Mouse (Mus musculus) urinary bladder, postnatal 14 days (tissue): ENCODE measurements at regions not wholly inside any gene's neighbourhood (a gene's known extent, or its start where the extent isn't known, plus 50 kb on each side); places are given as distances from the start of the nearest gene placed in this dataset.
"Not testable (repeated sequence)": the region's sequence is repeated elsewhere in the genome, so short reads cannot be mapped to it uniquely, and the experiment has no call there.

ENCODE experiments used
- DNase-seq: peaks from one replicate; pipeline ENCODE4 v3.0.0; 2021; ENCODE audit warnings: low spot score

DNA sequence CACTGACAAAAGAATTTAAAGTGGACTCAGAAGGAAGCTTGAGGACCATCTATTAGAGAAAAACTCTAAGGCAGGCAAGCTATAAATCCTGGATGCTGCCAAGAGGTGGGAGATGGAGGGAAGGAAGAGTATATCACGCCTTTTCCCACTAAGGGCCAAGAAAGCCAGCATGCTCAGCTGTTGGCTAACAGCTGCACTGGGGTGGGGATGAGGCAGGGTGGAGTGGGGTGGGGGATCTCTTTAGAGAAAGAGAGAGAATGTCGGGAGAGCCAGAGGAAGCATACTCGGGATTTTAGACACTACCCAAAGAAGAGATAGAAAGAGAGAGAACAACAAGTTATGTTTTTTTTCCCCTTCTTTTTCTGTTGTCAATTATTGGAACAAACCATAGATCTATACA, 115.2 kb upstream of the Shb start:
- DNase-seq = no peak

DNA sequence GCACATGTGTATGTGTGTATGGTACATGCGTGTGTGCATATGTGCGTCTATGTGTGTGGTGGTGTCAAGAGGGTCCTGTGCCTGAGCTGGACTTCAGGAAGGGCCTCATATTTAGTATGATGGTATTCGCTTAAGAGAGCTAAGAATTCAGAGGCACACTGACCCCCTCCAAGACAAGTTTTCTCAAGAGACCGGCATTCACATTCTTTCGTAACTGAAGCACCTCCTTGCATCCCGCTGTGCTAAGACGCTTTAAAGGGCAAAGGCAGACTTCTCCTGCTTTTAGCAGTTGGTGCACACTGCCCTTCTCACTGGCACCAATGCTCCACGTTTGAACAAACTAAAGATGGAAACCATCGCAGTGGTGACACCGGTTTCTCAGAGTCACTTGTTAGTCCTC, 110.3 kb upstream of the Shb start:
- DNase-seq = no peak

DNA sequence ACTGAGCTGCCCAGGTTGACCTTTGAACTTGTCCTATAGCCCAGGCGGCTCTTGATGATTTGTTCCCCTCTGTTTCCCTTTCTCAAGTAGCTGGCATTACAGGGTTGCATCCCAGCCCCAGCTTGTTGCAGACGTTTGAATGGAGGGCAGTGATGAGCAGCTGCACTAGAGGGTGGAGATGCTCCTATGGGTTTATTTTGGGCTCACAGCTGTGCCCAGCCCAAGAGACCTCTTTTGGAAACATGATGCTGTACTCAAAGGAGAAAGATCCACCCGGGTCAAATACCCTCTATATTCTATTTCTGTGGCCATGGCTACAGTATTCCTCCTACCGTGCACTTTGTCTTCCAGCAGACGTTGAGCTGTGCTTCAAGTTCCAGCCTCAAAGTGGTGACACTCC, 109.0 kb upstream of the Shb start:
- DNase-seq = no peak

DNA sequence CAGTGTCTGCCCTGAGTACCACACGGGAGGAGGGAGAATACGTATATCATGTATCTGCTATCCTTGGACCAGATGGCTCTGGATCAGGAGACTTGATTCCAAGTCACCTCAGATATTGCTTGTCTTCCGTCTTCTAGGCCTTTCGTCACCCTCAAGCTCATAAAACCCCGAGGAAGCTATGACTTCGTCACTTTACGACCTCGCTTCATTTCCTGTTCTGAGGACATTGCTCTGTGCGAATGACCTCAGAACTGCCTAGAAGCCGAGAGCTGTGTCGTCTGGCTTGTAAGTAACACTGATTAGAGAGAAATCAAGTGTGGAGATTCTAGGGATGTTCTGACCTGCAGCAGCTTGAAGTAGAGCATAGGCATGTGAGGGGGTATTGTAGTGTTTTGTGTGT, 108.4 kb upstream of the Shb start:
- DNase-seq = no peak

DNA sequence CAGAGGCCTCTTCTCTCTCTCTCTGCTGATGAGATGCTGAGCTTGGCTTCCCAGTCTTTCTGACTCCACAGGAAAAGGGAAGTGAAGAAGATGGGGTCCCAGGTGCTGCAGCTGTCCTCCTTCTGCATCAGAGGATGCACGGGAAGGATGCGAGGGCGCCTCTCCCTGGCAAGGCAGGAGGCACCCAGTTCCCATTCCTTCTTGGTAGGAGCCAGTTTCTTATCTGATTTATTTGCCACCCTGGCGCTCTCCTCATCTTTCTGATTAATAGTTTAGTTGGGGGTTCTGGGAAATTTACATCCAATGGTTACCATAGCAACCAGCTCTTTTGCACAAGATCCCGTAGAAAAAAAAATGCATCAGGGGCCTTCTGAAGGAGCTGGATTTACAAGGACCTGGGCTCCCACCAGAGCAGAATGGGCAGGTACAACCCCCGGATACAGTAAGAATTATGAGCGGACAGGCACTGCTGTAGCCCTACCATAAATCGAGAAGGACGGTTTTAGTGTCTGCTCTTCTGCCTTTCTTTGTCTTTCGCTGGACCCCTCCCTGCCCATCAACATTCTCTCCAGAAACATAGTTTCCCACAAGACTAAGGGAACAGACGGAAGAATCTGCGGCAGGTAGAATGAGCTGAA, 107.2 kb upstream of the Shb start:
- DNase-seq = no peak

DNA sequence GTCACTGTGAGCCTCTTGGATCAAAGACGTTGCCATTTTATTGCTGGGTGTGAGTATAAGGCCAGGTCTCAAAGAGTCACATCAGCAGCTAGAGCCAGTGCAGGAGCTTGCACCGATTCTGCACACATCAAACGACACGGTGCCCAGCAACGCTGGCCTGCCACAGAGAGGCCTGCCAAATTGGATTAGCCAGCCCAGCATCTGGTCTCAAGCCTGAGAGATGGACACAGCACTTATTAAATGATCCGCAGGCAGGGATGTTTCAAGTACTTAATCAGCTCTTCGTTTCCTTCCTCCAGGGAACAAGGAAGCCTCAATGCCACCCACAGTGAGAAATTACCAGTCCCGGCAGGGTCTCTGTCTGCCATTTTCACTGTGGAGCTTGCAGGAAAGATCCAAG, 106.1 kb upstream of the Shb start:
- no peak for DNase-seq

DNA sequence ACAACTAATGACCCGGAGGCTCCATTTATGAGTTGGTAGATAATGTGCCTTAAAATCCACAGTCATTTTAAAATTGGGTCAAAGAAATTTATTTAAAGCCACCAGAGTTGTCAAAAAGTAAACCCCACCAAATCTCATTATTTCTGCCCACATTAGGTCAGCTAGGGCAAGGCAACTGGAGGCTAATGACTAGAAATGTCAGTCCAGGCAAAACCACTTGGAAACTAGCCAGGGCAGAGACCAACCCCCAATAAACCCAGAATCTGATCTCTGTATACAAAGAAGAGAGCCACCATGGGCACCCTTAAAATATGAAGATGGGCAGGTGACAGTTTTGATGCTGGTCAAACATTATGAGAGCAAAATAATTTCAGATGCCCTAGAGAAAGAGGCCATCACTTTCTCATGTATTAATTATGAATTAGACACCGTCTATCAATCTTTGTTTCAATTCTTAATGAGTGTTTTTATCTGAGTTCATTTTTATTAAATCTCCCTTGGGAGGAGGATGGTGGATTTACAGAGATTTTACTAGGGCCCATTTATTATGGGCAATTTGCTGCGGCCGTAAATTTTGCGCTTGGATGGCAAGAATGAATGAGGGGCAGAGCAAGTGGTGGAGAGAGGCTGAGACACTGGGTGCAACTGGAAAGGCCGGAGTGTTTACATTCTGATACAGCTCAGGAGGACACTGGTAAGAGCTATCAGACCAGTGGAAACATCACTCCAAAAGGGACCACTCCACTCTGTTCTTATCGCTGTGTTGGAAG, 99.2 kb upstream of the Shb start:
- DNase-seq = no peak

DNA sequence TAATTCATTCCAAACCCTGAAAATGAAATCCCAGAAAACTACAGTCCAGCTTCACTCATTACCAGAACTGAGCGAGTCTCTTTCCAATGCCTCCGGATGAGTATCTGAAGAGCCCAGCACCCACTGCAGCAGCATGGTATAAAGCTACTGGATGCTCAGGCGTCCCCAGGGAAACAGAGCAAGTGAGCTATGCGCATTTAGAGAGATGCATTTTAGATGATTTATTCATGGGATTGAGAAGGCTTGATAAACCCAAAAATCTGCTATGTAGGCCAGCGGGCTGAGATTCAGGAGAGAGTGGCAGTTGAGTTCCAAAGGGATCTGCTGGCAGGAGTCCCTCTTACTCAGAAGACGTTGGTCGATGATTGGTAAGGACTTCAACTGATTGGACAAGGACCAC, 93.4 kb upstream of the Shb start:
- DNase-seq = no peak

DNA sequence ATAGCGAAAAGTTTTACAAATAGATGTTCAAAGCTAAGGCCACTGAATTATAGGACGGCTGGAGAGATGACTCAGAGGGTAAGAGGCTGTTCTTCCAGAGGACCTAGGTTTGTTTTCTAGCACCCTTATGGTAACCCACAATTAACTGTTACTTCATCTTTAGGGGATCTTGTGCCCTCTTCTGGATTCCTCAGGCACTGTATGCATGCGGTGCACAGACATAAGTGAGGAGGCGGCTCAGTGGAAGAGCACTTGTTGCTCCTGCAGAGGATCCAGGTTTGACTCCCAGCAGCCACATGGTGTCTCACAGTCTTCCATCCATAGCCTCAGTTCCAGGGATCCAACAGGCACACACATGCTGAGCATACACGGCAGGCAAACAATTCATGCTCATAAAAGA, 89.7 kb upstream of the Shb start:
- DNase-seq = no peak

DNA sequence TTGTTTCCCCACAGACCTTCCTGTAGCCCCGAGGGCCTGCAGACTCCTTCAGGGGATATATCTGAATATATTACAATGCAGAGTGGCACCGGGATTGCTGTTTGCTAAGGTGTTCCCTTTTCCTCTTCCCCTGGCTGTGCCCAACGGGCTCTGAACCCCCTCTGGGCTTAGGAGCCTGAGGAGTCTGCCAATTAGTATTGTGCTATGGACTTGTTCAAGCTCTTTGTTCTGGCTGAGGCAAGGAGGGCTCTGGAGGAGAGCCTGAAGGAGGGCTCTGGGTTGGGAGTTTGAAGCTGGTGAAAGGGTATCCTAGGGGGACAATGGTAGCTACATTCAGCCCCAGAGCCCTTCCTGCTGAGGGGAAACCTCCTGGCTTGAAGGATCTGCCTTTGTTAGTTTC, 84.9 kb upstream of the Shb start:
- no peak for DNase-seq

DNA sequence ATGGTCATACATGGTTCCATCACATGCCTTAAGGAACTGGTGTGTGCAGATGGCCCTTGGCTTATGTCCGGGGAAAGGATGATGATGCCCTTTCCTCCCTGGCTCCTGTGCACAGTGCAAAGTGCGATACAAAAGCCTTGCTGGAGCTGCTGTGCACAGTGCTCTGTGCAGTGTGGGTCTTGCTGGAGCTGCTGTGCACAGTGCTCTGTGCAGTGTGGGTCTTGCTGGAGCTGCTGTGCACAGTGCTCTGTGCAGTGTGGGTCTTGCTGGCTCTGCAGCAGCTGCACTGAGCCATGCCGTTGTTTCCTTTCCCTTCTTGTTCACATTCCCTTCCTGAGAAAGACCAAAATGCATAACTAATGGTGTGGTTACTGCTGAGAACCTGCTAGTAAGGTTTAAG, 81.2 kb upstream of the Shb start:
- DNase-seq = not testable (repeated sequence)

DNA sequence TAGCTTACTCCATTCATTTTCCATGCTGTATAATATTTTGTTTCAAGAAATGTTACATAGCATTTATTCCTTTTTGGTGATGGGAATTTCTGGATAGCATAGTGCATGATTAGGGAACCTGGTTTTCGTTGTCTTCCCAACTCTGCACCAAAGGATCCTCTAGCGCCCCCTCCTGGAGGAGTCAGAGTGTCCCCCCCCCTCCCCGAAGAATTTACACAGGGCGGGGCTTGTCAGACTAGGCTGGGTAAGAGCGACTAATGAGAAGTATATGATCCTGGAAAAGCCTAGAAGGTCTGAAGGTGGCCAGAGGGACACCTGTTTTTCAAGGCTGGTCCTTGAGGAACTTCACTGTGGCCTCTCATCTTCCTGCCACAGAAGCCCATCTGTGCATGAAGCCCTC, 79.9 kb upstream of the Shb start:
- peak; percentile 52 for DNase-seq

DNA sequence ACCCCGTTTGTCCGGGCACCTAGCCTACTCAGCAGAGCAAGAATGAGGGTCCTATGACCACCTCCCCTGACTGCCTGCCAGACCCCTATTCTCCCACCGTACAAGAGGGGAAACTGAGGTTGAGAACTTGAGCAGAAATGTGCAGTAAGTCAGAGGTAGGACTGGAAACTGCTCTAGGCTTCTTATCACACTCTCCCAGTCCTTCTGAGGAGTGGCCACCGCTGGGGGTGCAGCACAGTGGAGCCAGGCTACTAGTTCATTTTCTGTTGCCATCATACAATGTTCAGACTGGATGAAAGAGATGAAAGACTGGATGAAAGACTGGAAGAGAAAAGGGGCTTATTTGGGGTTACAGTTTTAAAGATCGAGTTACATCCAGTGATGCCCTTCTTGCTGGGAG, 78.7 kb upstream of the Shb start:
- no peak for DNase-seq

DNA sequence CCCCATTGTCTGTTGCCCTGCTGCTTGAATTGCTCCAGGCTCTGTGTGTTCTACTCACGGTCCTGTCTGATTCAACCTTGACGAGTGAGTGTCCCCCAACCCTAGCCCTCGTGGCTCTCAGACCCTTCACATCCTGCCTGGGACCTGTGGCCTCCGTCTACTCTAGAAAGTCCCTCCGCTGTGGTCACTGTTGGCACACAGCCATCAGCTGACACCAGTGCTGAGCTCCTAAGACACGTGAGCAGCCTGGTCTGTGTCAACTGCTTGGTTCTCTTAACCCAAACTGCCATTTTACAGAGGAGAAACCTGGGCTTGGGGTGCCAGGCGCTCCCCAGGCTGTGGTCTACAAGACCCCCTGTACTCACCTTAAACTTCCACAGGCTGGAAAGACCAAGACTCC, 74.3 kb upstream of the Shb start:
- DNase-seq = no peak

DNA sequence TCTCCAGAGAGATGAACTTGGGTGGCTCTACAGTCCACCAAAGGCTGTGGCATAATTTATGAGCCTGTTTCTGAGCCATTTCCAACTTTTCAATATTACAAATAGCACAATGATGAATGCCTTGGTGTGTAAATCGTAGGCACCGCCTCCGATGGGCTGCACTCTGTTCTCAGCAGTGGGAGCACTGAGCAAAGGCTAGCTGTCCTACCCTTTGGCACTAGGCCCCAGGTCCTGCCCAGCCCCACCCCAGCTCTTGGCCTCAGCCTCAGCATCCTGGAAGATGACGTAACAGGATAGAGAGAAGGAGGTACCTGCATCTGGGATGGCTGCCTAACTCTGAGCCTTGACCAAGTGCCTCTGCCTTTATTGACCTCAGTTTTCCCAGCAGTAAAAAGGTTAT, 73.4 kb upstream of the Shb start:
- peak; percentile 25 for DNase-seq

DNA sequence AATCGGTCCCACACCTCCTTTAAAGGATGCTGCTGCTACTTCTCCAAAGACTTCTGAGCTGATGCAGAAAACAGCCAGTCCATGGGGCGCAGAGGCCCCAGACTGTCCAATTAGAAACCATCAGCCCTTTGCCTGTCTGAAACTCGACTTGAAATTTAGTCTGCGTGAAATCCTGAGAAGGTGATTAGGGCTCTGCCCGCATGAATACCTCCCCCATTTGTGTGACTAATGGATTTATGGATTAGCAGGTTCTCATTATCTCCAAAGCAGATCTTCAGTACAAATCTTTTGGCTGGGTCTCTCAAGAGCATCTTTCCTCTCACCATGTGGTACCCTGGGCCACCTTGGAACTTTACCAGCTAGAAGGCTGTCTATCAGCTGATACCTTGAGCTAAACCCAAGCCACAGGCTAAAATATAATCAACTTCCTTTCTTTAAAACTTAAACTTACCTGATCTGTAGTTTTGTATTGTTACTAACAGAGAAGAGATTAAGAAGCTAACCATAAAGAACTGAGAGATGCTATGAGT, 72.1 kb upstream of the Shb start:
- no peak for DNase-seq

DNA sequence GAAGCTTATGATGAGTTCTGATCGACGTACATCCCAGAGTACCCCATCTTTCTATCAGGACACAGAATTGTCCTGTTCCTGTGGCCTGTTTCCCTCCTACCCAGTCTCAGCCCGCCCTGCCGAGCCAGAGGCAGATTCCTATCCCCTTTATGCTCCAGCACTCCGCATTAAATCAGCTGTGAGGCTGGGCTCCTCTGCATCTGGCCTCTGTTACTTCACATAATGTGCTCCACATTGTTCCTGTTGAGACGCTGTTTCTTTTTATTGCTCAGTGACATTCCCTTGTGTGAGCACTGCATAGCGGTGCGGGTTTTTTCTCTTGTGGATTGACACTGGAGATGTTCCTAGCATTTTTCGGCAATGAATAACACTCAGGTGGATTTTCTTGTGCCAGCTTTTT, 68.2 kb upstream of the Shb start:
- DNase-seq = no peak

DNA sequence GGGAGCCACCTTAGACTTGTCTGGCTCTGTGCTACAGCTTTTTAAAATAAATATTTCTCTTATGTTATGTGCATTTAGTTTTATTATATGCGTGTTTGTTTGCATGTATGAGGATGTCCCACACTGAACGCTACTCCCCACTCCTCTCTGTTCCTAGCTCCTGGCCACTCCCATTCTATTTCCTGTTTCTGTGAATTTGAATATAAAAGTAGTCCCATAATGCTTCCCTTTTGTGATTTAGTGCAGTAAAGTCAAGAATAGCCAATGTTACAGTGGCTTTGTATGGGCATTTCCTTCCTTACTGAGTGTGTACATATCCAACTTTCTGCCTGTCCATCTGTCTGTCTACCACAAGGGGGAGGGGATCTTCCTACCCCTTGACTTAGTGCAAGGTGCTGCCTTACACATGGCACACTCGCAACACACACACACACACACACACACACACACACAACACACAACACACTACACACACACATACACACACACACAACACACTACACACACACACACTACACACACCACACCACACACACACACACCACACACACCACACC, 61.2 kb upstream of the Shb start:
- DNase-seq = no peak

DNA sequence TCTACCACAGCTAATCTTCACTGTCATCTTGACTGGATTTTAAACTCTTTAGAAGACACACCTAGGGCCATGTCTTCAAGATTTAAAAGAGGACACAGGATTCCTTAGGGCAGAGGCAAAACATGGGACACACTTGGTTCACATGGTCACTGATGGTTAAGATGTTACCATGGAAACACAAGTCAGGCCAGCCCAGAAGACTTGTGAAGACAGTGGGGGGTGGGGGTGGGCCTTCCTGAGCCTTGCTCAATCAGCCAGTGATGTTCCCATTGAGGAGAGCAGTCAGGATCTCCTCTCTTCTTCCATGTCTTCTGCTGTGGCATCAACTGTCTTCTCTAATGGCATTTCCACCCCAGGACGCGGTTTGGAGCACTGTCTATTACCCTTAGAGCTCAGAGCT, 60.5 kb upstream of the Shb start:
- no peak for DNase-seq

DNA sequence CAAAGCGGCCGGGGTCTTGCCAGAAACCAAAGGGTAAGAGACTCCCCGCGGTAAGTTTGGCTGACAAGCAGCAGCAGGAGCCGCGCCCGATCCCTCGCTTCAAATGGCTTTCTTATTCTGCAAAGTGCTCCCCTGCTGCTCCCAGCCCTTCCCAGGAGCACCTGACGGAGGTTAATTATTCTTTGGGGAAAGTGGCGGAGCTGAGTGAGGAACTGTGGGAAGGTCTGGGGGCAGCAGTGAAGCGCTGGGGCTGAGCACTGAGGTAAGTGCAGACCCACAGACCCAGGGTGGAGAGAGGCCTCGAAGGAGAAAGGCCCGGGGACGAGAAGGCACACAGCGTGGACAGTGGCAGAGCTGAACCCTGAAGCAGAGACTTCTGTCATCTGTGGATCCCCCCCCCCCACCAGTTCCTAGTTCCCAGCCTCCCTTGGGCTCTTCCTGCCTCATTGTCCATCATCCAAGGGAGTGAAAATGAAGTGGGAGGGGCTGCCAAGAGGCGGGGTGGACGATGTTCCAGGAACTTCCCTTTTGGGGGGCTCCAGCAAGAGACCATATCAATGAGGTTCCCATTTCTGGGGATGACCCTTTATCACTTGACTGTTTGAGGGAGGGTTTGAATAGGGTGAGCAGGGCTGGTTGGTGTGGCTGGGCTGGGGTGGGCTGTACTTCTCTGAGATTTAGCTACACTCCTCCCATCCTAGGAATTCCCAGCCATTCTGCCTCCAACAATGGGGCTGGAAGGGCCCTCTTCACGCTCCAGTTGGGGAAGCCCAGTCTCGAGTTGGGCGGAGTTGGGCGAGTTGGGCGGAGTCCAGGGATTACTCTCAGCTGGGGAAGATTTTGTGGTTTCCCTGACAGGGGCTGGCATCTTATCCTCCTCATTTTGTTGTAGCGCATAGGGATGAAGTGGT, 59.4 kb upstream of the Shb start:
- no peak for DNase-seq

DNA sequence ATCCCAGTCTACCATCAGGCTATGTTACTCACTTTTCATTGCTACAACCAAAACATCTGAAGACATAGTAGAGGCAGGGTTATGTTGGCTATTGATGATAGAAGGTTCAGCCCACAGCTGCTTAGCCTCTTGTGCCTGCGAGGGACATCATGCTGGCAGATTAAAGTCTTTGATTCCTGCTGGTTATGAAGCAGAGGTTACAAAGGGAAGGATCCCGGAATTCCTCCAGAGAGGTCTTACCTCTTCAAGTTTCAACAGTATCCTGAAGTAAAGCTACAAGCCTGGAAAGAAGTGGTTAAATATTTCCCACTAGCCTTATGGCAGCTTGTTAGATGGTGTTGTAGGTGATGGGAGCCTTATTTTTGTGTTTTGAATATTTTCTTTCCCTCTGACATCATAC, 58.6 kb upstream of the Shb start:
- DNase-seq = no peak

DNA sequence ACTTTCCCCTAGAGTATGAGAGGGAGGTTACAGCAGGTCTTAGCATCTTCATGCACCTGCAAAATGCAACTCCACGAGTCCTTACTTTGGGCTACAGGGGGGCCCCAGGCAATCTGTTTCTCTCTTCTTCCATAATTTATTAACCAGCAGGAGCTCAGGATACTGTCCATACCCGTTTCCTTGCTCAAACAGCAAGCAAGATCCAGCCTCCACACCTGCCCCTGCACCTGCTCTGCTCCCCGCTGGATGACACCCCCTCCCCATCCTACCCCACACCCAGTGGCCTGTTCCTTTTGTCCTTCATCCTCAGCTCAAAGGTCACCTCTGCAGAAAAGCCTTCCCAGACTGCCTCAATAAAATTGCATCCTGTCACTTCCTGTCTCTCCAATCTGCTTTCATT, 56.1 kb upstream of the Shb start:
- DNase-seq = no peak

DNA sequence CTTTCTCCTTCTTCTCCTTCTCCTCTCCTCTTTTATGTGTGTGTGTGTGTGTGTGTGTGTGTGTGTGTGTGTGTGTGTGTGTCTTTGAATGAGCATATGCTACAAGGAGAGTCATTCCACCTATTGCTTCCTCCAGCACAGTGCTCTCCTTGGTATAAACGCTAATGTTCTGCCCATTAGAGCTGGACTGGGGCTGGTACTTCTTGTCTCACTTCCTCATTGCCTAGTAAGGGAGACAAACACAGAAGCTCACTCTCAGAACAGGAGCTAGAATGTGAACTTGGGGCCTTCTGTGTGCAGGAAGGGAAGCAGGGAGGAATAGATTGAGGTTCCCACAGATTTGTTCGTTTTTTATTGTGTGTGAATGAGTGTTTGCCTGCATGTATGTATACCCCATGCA, 54.9 kb upstream of the Shb start:
- no peak for DNase-seq
